Mouse (Mus musculus): ENCODE results near the gene Gm26620. TPM values are rescaled to one million over a fixed set of nuclear protein-coding genes. Genes with fewer than 3 reads are reported as not detected.
A peak's percentile ranks its signal among the peaks of the same experiment; 100 is the strongest.

The Gm26620 gene
- polyA plus RNA-seq, 1 experiment from 2014 or later: 0.50 TPM

DNA sequence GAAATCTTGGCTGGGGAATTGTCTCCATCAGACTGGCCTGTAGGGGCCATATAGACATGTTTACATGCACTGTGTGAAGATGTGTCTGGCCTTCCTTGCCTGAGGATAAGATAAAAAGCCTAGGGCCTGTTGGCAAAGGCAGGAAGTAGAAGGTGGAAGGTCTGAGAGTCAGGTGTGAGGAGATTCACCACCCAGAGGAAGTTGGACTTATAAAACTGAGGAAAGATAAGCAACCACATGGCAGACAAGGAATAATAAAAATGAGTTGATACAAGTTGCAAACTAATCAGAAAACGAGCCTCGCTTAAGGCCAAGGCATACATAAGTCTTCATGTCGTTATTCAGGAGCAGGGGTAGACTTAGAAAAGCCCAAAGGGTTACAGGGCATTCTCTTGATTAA lies 9.2 kb upstream of the Gm26620 start:
- no peaks in the 10 kb centered on the region for H3K4me1 ChIP-seq (replicated peaks)
- H3K36me3 ChIP-seq: peaks cover 63% of the 10 kb centered on the region
- no peak overlapping the region for H3K4me2 ChIP-seq
- 80% methylated on average over 3 of the region's 3 CpGs for WGBS
- H3K9me3 ChIP-seq: no peaks in the 10 kb centered on the region
- no peak overlapping the region for H3K27ac ChIP-seq (replicated peaks)
- no peak overlapping the region for H3K4me3 ChIP-seq
- no peak overlapping the region for H3K9ac ChIP-seq
- no peak for ATAC-seq (ENCODE audit: low read depth)
- no peaks in the 10 kb centered on the region for H3K27me3 ChIP-seq

DNA sequence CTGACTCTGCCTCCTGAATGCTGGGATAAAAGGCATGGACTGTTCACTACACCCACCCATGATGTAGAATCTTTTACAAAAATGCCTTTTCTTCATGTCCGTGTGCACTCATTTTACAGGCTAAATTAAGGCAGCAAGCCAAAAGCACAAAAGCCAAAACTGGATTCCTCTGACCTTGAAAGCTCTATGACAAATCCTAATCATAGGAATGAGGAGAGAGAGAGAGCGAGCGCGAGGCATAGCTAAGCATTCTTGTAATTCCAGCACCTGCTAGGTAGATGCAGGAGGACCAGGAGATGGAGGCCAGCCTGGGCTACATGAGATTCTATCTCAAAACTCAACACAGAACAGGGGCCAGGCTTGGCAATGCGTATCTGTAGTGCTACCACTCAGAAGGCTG lies 8.0 kb upstream of the Gm26620 start:
- H3K9ac ChIP-seq: no peak overlapping the region
- H3K4me1 ChIP-seq (replicated peaks): no peaks in the 10 kb centered on the region
- no peak overlapping the region for H3K4me3 ChIP-seq
- WGBS: 96% methylated on average over 5 of the region's 5 CpGs
- H3K36me3 ChIP-seq: peaks cover 68% of the 10 kb centered on the region
- no peaks in the 10 kb centered on the region for H3K9me3 ChIP-seq
- no peak for ATAC-seq (ENCODE audit: low read depth)
- H3K27me3 ChIP-seq: no peaks in the 10 kb centered on the region
- no peak overlapping the region for H3K27ac ChIP-seq (replicated peaks)
- no peak overlapping the region for H3K4me2 ChIP-seq

DNA sequence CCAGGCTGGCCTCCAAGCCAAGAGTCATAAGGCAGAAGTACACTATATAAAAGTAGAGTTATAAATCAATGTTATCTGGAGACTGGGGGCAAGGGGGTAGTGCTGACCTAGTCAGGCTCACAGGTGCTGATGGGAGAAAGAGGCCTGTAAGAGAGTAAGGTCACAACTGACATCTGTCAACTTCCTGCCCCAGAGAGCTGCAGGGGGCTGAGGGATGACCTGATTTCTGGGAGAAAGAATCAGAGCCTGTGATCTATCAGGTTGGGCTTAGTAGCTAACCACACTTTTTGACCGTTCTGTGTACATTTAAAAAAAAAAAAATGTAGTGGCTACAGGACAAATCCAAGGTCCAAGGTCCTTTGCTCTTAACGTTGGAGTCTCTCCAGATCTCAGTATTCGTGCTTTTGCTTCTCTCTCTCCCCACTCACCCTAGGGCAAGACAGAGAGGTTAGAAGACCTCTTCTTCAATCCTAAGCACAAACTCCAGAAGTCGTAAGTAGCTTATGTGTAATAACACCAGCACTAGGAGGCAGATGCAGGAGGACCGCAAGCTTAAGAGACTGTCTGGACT lies 1.9 kb upstream of the Gm26620 start:
- Histone ChIP-seq H3K27me3 (no peaks in the 10 kb centered on the region), H3K4me3 (no peak overlapping the region), H3K9ac (no peak overlapping the region), H3K9me3 (no peaks in the 10 kb centered on the region), H3K36me3 (peaks cover 32% of the 10 kb centered on the region), H3K4me2 (no peak overlapping the region), H3K27ac (replicated peaks) (no peak overlapping the region), H3K4me1 (replicated peaks) (peaks cover 21% of the 10 kb centered on the region)
- 91% methylated on average over 5 of the region's 5 CpGs for WGBS
- ATAC-seq (ENCODE audit: low read depth): no peak

DNA sequence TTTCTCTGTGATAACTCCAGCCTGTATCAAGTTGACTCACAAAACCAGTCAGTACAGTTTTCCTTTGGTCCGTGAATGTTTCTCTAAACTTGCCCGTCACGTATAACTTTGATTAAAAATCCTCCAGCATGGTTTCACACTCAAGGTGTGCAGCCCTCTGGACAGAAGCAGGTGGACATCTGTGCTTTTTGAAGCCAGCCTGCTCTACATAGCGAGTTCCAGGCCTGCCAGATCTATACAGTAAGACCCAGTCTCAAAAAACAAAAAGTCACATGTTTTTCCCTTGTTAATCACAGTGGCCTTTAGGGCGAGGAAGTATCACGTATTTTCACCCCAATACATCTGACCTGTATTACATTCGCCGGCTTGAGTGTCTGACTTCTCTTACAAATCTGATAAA lies 475 bp upstream of the Gm26620 start:
- peak; percentile 44; the same call in 1 of the 2 replicates for ATAC-seq (ENCODE audit: low read depth)
- Histone ChIP-seq H3K4me2 (peak overlapping the region; percentile 64), H3K9me3 (no peaks in the 10 kb centered on the region), H3K4me3 (peak overlapping the region; percentile 97), H3K27ac (replicated peaks) (no peak overlapping the region), H3K27me3 (no peaks in the 10 kb centered on the region), H3K9ac (peak overlapping the region; percentile 94), H3K36me3 (peaks cover 22% of the 10 kb centered on the region), H3K4me1 (replicated peaks) (peaks cover 21% of the 10 kb centered on the region)
- WGBS: 31% methylated on average over 8 of the region's 8 CpGs

DNA sequence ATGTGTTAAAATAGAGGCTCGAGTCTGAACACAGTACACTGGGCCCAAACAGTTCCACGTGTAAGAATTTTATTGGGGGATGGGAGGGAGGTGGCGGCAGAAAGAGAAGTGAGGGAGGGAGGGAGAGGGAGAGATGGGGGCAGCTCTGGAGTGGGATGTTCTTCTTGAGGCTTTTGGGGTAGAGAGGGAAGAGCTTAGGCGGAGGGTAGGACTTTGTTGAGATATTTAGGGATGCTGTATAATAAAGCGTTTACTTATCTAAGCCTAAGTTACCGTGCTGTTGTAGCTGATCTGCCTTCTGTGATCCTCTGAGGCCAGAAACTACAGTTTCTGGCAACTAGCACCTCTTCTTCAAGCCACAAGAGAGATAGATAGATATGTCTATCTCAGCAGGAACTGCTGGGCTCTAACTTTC lies 1.2 kb downstream of the Gm26620 start:
- H3K27ac ChIP-seq (replicated peaks): no peak overlapping the region
- H3K4me1 ChIP-seq (replicated peaks): peaks cover 21% of the 10 kb centered on the region
- H3K9ac ChIP-seq: no peak overlapping the region
- no peak overlapping the region for H3K4me3 ChIP-seq
- no peaks in the 10 kb centered on the region for H3K27me3 ChIP-seq
- WGBS: 52% methylated on average over 6 of the region's 6 CpGs
- H3K4me2 ChIP-seq: 0 out of 2 replicates have a peak overlapping the region, but pooled peaks have one; percentile 64
- no peaks in the 10 kb centered on the region for H3K9me3 ChIP-seq
- ATAC-seq (ENCODE audit: low read depth): 0 out of 2 replicates have a peak, but pooled peaks have one; percentile 29
- peaks cover 7% of the 10 kb centered on the region for H3K36me3 ChIP-seq

DNA sequence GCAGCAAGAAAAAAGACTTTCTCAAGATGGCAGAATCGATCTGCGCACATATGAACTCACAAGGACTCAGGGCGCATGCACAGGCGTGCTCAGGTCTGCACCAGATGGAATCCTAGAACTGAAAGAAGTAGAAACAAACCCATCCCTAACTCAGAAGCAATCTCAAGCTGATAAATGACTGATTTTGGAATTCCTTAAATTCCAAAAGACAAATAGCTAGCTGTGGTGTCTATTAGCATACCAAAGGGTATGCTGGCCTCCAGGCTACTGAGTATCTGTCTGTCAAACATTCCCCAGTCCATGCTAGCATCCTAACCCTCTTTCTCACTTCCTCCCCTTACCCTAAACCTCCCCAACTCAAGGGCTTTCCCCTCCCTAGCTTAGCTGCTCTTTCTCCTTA lies 4.4 kb downstream of the Gm26620 start:
- Histone ChIP-seq H3K27me3 (no peaks in the 10 kb centered on the region; the same call in 1 of the 2 replicates), H3K4me1 (replicated peaks) (peaks cover 4% of the 10 kb centered on the region), H3K9ac (no peak overlapping the region), H3K36me3 (no peaks in the 10 kb centered on the region), H3K9me3 (no peaks in the 10 kb centered on the region), H3K4me2 (no peak overlapping the region), H3K4me3 (no peak overlapping the region), H3K27ac (replicated peaks) (no peak overlapping the region)
- WGBS: 73% methylated on average over 4 of the region's 4 CpGs
- ATAC-seq (ENCODE audit: low read depth): no peak

DNA sequence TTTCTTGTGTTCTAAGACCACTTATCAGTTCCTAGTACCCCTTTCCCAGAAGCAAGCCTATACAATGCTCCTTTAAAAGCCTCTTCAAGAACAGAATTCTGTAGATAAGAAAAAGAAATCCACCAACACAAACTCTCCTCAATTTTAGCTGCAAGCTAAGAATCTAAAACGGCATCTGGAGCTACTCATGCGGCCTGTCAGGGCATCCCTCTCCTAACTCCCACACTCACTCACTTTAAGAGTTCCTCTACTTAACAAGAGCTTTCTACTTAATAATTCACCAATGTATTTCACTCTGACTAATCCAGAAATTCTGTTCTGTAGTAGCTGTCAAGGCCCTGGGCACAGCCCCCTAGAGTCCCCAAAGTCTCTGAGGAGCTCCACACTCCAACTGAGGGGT lies 6.8 kb downstream of the Gm26620 start:
- no peak overlapping the region for H3K9ac ChIP-seq
- H3K36me3 ChIP-seq: no peaks in the 10 kb centered on the region
- no peaks in the 10 kb centered on the region for H3K4me1 ChIP-seq (replicated peaks)
- 85% methylated on average over 2 of the region's 2 CpGs for WGBS
- no peaks in the 10 kb centered on the region; the same call in 1 of the 2 replicates for H3K27me3 ChIP-seq
- no peak overlapping the region for H3K4me2 ChIP-seq
- no peak overlapping the region for H3K27ac ChIP-seq (replicated peaks)
- H3K9me3 ChIP-seq: no peaks in the 10 kb centered on the region
- H3K4me3 ChIP-seq: no peak overlapping the region
- no peak for ATAC-seq (ENCODE audit: low read depth)

DNA sequence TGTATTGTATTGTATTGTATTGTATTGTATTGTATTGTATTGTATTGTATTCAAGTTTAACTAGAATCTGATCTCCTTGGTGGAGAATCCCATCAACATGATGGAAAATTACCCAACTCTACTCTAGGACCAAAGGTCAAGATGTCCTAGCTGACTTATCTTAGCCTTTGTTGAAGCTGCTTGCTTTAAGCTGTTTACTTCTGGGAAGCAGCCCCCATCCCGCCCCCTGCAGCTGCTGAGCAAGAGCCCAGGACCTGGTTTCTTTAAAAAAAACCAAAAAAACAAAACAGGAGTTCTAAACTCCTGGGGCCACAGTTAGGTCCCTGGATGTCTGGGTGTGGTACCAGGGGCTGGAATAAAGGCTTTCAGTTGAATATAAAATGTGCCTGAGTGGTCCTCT lies 7.4 kb downstream of the Gm26620 start:
- Histone ChIP-seq H3K9me3 (no peaks in the 10 kb centered on the region), H3K36me3 (no peaks in the 10 kb centered on the region), H3K4me1 (replicated peaks) (no peaks in the 10 kb centered on the region), H3K27ac (replicated peaks) (no peak overlapping the region), H3K9ac (no peak overlapping the region), H3K27me3 (peaks cover 2% of the 10 kb centered on the region; the same call in 1 of the 2 replicates), H3K4me3 (no peak overlapping the region), H3K4me2 (no peak overlapping the region)
- 79% methylated on average over 1 of the region's 1 CpGs for WGBS
- no peak for ATAC-seq (ENCODE audit: low read depth)

DNA sequence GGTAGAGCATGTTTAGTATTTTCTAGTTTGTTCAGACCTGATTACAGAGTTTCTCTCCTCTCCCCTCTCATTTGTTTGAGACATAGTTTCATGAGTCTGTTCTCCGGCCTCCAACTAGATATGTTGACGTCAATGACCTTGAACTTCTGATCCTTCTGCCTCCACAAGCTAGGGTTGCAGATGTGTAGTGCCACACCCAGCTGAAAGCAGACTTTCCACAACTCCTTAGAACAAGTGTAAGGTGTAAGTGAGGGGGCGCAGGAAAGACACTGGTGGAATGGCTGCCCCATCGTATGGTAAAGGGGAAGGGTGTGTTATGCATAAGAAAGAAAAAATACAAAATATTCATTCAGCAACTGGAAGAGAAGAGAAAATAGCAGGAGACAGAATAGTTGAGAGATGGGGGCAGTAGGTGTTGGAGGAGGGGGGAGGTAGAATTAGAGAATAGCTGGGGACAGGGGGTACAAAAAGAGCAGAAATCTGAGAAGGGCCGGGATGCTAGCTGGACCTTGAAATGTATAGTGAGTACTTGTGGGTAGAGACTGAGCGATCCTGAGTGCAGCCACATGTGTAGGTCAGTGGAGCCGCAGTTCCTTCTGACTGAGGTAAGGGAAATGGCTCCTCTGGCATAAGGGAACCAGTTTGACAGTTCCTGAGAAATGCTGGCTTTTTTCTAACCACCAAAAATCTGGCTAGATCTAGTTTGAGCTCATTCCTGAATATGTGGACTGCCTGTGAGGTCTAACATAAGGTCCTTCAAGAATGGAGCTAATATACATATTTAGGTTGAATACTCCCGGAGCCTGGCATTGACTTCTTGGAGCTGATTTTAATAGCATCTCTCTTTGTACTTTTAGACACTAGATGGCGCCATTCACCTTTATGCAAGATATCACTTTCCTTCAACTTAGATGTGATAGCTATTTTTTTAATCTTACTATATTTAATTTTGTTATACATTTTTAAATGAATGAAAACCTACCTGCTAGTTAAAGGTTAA lies 10.0 kb downstream of the Gm26620 start:
- Histone ChIP-seq H3K27me3 (peaks cover 6% of the 10 kb centered on the region; the same call in 1 of the 2 replicates), H3K36me3 (no peaks in the 10 kb centered on the region), H3K9me3 (no peaks in the 10 kb centered on the region), H3K4me3 (no peak overlapping the region), H3K27ac (replicated peaks) (no peak overlapping the region), H3K4me1 (replicated peaks) (no peaks in the 10 kb centered on the region), H3K4me2 (no peak overlapping the region), H3K9ac (no peak overlapping the region)
- no peak for ATAC-seq (ENCODE audit: low read depth)
- 65% methylated on average over 9 of the region's 9 CpGs for WGBS

DNA sequence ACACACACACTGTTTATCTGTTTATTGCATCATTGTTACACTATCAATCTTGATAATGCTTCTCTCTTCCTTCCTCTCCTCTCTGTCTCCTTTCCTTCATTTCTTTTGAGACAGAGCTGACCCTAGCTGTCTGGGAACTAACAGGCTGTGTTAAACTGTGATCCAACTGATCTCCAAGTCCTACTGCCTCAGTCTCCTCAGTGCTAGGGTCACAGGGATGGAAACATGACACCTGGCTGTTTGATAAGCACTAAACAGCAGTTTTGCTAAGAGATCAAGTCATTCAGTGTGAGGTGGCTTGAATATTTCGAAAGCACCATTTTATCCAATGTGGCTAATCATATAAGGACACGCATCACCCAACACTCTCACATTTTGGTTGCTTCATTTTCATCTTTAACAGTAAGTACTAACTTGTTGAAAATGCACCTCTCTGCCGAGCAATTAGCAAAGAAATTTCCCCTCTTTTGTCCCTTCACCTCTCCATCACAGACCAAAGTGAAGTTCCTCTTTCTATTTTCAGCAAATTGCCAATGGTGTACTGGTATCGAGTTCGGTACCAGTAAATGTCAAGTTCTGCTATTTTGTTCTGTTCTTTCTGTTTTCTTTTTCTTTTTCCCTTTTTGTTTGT lies 11.9 kb downstream of the Gm26620 start:
- H3K9me3 ChIP-seq: no peaks in the 10 kb centered on the region
- WGBS: 83% methylated on average over 5 of the region's 5 CpGs
- no peak overlapping the region for H3K4me2 ChIP-seq
- no peak overlapping the region for H3K27ac ChIP-seq (replicated peaks)
- no peaks in the 10 kb centered on the region for H3K36me3 ChIP-seq
- no peak overlapping the region for H3K4me3 ChIP-seq
- no peak for ATAC-seq (ENCODE audit: low read depth)
- peaks cover 6% of the 10 kb centered on the region; the same call in 1 of the 2 replicates for H3K27me3 ChIP-seq
- H3K4me1 ChIP-seq (replicated peaks): peaks cover 4% of the 10 kb centered on the region
- H3K9ac ChIP-seq: no peak overlapping the region

DNA sequence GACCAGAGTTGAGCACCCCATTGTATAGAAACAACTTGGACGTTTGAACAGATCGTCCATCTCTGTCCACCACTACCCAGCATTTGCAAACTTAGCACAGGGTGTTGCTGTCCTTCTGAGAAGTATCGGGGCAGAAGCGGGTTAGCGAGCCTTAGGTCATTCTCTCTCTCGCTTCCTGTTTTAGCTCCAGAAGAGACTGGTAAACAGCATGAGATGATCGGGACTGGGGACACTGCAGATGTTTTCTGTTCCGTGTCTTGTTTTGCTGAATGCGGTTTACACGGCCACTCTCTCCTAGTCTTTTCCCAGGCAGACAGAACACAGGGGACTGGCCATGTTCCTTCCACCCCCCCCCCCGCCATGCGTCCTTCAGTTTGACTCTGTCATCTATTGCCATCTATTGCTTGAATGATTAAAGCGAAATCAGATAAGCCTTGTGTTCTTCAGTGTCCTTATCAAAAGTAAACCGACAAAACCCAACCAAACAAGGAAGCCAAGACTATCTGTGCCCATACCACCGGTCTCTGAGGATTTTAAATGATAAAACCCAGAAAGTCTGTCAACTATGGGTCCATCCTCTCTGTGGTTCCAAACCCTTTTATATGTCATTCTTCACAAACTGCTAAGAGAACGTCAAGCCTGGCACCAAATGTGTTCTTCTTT lies 13.7 kb downstream of the Gm26620 start:
- peaks cover 21% of the 10 kb centered on the region; the same call in 1 of the 2 replicates for H3K27me3 ChIP-seq
- H3K4me1 ChIP-seq (replicated peaks): peaks cover 4% of the 10 kb centered on the region
- no peak overlapping the region for H3K4me2 ChIP-seq
- no peak overlapping the region for H3K4me3 ChIP-seq
- H3K9me3 ChIP-seq: no peaks in the 10 kb centered on the region
- no peak overlapping the region for H3K27ac ChIP-seq (replicated peaks)
- no peaks in the 10 kb centered on the region for H3K36me3 ChIP-seq
- ATAC-seq (ENCODE audit: low read depth): no peak
- 80% methylated on average over 16 of the region's 16 CpGs for WGBS
- no peak overlapping the region for H3K9ac ChIP-seq

Measured in neural tube, embryonic 13.5 days (tissue).